Mouse (Mus musculus) cerebellum, postnatal 14 days (tissue): ENCODE results near the gene 1700025C18Rik.

Experiments
- DNase-seq, 2 experiments: peaks; one replicate each; pipeline ENCODE4 v3.0.0; 2021; ENCODE audit warnings: mixed read lengths in 2 of 2

The 1700025C18Rik gene

DNA sequence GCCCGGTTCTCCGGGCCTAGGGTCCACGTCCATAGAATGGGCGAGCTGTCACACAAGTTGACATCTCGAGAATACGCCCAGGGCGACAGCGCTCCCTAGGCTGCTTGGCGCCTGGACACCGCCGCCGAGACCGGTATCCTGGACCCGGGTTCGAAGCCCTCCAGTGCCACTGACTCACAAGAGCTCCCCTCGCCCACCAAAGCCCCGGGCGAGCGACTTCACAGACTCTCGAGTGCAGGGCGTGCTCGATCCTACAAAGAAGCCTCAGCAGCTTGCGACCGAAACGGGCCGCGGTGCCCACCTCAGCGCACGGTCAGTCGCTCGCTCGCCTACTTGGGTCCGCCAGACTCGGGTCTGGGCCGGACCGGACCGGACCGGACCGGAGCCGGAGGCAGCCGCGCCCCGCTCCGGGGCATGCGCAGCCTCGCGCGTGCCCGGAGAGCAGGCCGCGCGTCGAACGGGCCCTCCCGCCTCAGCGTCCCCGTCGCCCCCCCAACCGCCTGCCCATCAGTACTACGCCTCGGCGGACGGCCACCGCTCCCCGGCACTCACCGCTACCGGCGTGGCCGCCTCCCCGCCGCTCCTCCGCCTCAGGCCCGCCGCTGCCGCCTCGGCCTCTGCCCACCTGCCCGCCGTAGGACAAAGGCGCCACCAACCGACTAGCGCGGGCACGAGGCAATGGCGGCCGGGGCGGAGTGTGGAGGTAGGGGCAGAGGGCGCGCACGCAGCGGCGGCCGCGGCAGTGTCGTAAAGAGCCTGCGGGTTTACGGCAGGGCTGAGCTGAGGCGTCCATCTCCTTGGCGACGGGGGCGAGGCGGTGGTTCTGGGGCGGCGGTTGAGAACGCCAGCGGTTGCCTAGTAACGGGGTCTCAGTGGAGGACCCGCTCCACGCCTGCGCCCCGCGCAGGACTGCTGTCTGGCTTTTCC lies 56.2 kb downstream of the 1700025C18Rik start, which contains the start of gene Ncoa5:
Gene Ncoa5, minus strand, starts transcription at position 737 of the 927 bp plus-strand sequence.
- peak; percentile 98 to 99 for DNase-seq

DNA sequence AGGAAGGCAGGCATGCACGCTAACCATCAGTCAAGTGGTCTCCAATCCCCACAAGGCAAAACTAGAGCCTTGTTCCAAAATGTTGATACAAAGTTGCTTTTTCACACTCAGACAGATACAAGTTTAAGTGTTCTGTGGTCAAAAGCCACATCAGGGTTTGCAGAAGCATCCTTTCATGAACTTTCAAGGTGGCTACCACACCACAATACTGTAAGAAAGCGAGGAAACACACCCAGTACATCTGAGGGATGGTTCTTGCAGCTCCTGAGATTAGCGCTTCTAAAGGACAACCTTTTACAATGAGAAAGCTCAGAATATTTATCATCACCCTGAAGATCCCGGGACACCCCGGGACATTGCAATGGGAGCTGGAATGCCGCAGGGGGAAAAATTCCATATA lies 57.2 kb downstream of the 1700025C18Rik start:
- DNase-seq, result no peak

DNA sequence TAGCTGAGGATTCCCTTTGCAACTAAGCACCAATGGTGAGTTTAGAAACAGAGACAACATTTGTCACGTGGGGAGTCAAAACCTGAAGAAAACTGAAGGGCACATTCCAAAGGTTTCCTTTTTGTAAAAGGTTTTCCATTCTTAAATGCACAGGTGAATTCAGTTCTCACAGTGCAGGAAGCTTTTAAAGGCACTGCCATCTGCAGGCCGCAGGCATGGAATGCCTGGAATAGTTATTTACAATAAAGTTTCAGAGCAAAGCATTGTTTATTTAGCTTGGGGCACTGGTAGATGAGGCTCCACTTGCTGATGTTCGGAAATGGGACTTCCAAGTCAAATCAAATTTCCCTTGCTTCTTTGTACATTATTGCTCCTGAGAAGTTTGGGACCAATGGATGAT lies 58.0 kb downstream of the 1700025C18Rik start:
- DNase-seq, result peak; percentile 26 to 38
